Mouse (Mus musculus): ENCODE data around the gene Cd36. TPM values are rescaled to one million over a fixed set of nuclear protein-coding genes. Genes with fewer than 3 reads are reported as not detected.

The Cd36 gene
- polyA plus RNA-seq, 1 experiment from 2014 or later = 2.4 TPM

DNA sequence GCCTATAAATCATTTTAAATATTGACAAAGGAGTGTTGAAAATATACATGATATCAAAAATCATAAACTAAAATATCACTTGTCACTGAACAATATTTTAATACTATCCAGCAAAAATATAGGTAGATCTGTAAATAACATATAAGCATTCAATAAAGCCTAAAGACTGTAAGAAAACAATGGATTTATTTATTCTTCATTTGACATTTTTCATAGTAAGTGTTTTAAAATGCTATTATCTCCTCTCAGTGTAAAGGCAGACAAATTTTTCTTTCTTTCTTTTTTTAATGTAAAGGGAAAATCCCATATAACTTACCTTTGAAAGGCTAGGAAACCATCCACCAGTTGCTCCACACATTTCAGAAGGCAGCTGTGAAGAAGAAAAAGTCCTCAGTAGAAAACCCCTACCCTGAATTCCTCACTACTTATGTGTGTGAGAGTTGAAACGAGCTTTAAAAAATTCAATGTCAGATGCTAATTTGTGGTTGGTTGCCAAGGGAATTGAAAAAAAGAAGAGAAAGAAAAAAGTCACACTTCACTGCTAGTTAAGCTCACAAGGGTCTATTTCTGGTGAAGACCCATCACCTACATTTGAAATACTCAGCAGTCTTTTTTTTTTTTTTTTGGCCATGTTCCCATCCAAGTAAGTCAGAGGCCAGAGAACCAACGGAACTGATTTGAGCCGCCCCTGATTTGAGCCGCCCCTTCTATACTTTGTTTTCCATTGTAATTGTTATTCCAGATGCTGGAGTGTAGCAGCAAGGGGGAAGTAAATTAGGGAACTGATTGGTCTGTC lies 53.1 kb downstream of the Cd36 start:
- Histone ChIP-seq H3K4me3 (replicated peaks) (no peak overlapping the region), H3K4me1 (replicated peaks) (no peaks in the 10 kb centered on the region), H3K36me3 (no peaks in the 10 kb centered on the region), H3K27me3 (no peaks in the 10 kb centered on the region), H3K4me2 (no peak overlapping the region), H3K9ac (replicated peaks) (no peak overlapping the region), H3K27ac (no peak overlapping the region), H3K9me3 (no peaks in the 10 kb centered on the region)
- WGBS = 31% methylated on average over 4 of the region's 4 CpGs
- ATAC-seq (ENCODE audit: insufficient number of reproducible peaks, insufficient read depth, low FRiP score, low TSS enrichment, low read depth) = no peak; the same call in 1 of the 2 replicates

DNA sequence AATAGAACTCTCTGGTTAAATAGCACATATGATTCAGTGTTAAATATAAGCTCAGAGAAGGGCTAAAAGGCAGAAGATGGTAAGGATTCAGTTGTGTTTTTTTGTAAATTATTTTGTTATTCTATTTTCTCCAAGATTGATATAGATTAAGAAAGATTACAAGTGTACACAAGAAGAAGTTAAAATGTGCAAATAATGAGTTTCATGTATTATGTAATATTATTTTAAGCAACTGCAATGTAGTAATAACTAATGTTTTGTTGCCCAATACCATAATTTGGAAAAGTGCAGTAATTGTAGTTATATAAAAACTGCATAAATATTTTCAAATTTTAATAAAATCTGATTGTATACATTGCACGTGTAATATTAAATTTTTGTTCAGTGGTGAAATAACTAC lies 54.8 kb downstream of the Cd36 start:
- H3K4me3 ChIP-seq (replicated peaks) = no peak overlapping the region
- H3K27ac ChIP-seq = no peak overlapping the region
- 98% methylated on average over 1 of the region's 1 CpGs for WGBS
- H3K27me3 ChIP-seq = no peaks in the 10 kb centered on the region
- H3K9ac ChIP-seq (replicated peaks) = no peak overlapping the region
- H3K4me2 ChIP-seq = no peak overlapping the region
- no peaks in the 10 kb centered on the region for H3K9me3 ChIP-seq
- no peaks in the 10 kb centered on the region for H3K36me3 ChIP-seq
- no peak for ATAC-seq (ENCODE audit: insufficient number of reproducible peaks, insufficient read depth, low FRiP score, low TSS enrichment, low read depth)
- no peaks in the 10 kb centered on the region for H3K4me1 ChIP-seq (replicated peaks)

DNA sequence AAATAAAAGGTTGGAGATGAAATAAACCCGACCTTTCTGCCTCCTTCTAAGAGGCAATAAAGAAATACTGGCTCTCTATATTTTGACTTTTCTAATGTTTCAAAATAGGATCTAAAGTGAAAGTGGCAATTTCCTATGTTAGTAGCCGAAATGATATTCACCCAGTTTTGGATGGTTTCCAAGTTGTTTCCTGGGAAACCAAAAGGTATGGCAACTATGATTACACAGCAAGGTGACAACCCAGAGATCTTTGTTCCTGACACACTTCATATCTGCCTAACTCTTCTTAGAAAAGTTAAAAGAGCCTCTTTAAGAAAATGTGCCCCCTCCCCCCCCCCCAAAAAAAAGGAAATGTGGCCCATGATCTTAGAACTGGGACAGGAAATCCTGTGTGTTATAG lies 58.1 kb downstream of the Cd36 start:
- Histone ChIP-seq H3K4me2 (no peak overlapping the region), H3K9ac (replicated peaks) (no peak overlapping the region), H3K27me3 (no peaks in the 10 kb centered on the region), H3K4me1 (replicated peaks) (no peaks in the 10 kb centered on the region), H3K36me3 (no peaks in the 10 kb centered on the region), H3K9me3 (no peaks in the 10 kb centered on the region), H3K27ac (no peak overlapping the region), H3K4me3 (replicated peaks) (no peak overlapping the region)
- WGBS = 69% methylated on average over 2 of the region's 2 CpGs
- ATAC-seq (ENCODE audit: insufficient number of reproducible peaks, insufficient read depth, low FRiP score, low TSS enrichment, low read depth) = no peak

DNA sequence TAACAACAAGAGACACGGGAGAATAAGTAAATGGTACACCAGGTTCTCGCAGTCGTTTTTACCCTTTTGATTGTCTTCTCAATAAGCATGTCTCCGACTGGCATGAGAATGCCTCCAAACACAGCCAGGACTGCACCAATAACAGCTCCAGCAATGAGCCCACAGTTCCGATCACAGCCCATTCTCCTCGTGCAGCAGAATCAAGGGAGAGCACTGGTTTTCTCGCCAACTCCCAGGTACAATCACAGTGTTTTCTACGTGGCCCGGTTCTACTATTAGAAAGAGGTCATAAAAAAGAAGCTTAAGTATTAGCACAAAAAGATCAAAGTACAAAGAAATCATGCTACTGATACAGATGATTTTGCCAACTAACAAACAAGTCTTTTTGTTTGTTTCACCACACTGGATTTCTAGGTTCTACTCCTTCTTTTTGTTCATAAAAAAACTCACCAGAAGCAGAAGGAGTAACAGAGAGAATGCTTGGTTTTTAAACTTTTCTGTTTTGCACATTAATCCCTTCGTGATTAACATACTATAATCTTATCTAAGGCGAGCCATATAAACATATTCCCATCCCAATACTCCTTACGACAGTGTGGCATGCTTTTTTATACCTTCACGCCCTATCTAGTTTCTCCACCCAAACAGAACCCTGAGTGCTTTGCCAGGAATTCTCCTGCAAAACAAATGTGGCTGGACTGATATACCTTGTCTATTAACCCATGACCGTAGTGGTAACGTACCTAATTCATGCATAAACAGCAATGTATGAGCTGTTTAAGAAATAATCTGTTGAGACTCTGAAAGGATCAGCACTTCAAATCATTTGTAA lies 59.7 kb downstream of the Cd36 start:
- H3K9ac ChIP-seq (replicated peaks) = no peak overlapping the region
- H3K27ac ChIP-seq = no peak overlapping the region
- H3K27me3 ChIP-seq = no peaks in the 10 kb centered on the region
- 78% methylated on average over 15 of the region's 15 CpGs for WGBS
- H3K4me1 ChIP-seq (replicated peaks) = no peaks in the 10 kb centered on the region
- no peaks in the 10 kb centered on the region for H3K36me3 ChIP-seq
- H3K4me2 ChIP-seq = no peak overlapping the region
- no peak overlapping the region for H3K4me3 ChIP-seq (replicated peaks)
- no peak for ATAC-seq (ENCODE audit: insufficient number of reproducible peaks, insufficient read depth, low FRiP score, low TSS enrichment, low read depth)
- no peaks in the 10 kb centered on the region for H3K9me3 ChIP-seq

DNA sequence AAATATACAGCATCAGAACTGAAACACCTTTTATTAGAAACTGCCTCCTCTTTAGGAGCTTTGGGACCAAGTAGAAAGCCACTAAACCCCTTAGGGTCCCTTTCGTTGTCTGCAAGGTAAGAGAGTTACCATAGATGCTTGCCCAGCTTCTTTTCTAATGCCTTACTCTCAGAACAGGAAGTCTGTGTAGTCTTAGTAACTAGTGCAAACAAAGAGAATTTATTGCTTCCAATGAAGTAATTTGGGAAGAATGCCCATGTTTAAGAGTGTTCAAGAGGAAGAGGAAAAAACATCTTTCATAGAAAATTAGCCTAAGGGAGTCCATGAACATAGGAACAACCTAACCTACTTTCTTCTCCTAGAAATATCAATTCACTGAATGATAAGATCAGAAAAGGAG lies 67.2 kb downstream of the Cd36 start:
- WGBS = 37% methylated on average over 1 of the region's 1 CpGs
- no peak overlapping the region for H3K27ac ChIP-seq
- H3K4me2 ChIP-seq = no peak overlapping the region
- no peaks in the 10 kb centered on the region for H3K27me3 ChIP-seq
- no peak overlapping the region for H3K4me3 ChIP-seq (replicated peaks)
- H3K9me3 ChIP-seq = no peaks in the 10 kb centered on the region
- 0 out of 2 replicates have a peak, but pooled peaks cover 4% of the 10 kb centered on the region for H3K4me1 ChIP-seq (replicated peaks)
- H3K9ac ChIP-seq (replicated peaks) = no peak overlapping the region
- ATAC-seq (ENCODE audit: insufficient number of reproducible peaks, insufficient read depth, low FRiP score, low TSS enrichment, low read depth) = no peak
- no peaks in the 10 kb centered on the region for H3K36me3 ChIP-seq

DNA sequence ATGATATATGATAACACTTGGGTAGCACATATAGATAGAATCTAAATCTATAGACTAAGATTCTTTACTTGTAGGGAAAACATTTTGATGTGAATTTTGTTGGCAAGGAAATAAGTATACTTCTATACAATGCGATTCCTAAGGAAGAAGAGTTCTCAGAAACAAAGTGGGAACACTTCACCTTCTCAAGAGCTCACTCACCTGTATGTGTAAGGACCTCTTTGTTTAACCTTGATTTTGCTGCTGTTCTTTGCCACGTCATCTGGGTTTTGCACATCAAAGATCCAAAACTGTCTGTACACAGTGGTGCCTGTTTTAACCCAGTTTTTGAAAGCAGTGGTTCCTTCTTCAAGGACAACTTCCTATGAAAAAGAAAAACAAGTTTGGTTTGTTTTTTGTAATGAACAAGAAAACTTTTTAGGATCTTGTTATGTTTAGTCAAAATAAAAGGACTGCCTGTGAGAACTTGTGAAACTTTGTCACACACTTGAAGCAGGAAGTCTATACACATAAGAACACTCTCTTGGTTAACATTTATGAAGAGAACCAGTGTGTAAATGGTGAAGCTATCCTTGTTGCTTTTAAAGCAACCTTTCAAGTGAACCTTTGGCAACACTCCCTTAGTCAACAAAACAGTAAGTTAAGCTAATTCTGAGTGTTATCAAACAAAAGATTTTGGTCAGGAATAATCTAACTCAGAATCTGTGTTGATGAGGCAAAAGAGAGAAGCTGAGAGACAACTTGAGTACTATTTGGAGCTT lies 68.2 kb downstream of the Cd36 start:
- Histone ChIP-seq H3K36me3 (no peaks in the 10 kb centered on the region), H3K9ac (replicated peaks) (no peak overlapping the region), H3K4me1 (replicated peaks) (0 out of 2 replicates have a peak, but pooled peaks cover 4% of the 10 kb centered on the region), H3K9me3 (no peaks in the 10 kb centered on the region), H3K4me3 (replicated peaks) (no peak overlapping the region), H3K27me3 (no peaks in the 10 kb centered on the region), H3K4me2 (no peak overlapping the region), H3K27ac (no peak overlapping the region)
- ATAC-seq (ENCODE audit: insufficient number of reproducible peaks, insufficient read depth, low FRiP score, low TSS enrichment, low read depth) = no peak
- 85% methylated on average over 2 of the region's 2 CpGs for WGBS

DNA sequence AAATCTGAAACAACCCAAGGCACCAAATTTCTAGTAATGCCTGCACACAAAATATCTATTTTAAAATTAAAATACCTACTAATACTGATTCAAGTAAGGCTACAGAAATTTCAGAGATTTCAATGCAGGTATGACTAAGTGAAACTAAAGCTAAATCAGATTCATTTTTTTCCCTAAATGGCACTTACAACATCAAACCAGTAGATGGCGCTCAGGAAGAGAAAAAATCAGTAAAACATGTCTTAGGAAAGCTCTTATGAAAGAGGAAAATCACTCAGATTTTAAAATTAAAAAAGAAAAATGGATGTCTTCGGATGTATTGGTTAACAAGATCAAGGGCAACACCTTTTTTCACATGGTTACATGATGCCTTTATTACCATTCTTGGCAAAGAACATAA lies 72.4 kb downstream of the Cd36 start:
- H3K27me3 ChIP-seq = no peaks in the 10 kb centered on the region
- H3K36me3 ChIP-seq = no peaks in the 10 kb centered on the region
- ATAC-seq (ENCODE audit: insufficient number of reproducible peaks, insufficient read depth, low FRiP score, low TSS enrichment, low read depth) = no peak
- WGBS = 11% methylated on average over 2 of the region's 2 CpGs
- H3K4me1 ChIP-seq (replicated peaks) = 0 out of 2 replicates have a peak, but pooled peaks cover 1% of the 10 kb centered on the region
- no peak overlapping the region for H3K4me3 ChIP-seq (replicated peaks)
- no peaks in the 10 kb centered on the region for H3K9me3 ChIP-seq
- no peak overlapping the region for H3K9ac ChIP-seq (replicated peaks)
- no peak overlapping the region for H3K4me2 ChIP-seq
- H3K27ac ChIP-seq = no peak overlapping the region

DNA sequence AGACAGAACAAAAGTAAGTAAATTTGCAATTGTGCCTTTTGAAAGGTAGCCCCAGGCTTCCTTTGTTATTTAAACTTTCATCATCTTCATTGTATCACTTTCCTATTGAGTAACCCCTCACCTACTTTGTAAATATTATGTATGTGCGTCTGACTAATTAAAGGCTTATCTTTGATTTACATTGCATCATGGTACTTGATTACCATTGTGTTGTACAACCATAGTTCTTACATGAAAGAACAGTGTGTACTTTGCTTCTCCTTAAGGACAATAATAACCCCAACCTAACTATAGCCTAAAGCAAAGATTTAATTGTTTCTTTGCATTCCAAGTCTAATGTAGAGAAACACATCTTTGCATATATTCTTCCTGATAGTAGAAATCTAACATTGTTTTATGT lies 78.3 kb downstream of the Cd36 start:
- Histone ChIP-seq H3K27ac (no peak overlapping the region), H3K4me2 (no peak overlapping the region), H3K4me3 (replicated peaks) (no peak overlapping the region), H3K36me3 (no peaks in the 10 kb centered on the region), H3K4me1 (replicated peaks) (no peaks in the 10 kb centered on the region), H3K9me3 (no peaks in the 10 kb centered on the region), H3K27me3 (no peaks in the 10 kb centered on the region), H3K9ac (replicated peaks) (no peak overlapping the region)
- no peak for ATAC-seq (ENCODE audit: insufficient number of reproducible peaks, insufficient read depth, low FRiP score, low TSS enrichment, low read depth)
- 83% methylated on average over 1 of the region's 1 CpGs for WGBS

DNA sequence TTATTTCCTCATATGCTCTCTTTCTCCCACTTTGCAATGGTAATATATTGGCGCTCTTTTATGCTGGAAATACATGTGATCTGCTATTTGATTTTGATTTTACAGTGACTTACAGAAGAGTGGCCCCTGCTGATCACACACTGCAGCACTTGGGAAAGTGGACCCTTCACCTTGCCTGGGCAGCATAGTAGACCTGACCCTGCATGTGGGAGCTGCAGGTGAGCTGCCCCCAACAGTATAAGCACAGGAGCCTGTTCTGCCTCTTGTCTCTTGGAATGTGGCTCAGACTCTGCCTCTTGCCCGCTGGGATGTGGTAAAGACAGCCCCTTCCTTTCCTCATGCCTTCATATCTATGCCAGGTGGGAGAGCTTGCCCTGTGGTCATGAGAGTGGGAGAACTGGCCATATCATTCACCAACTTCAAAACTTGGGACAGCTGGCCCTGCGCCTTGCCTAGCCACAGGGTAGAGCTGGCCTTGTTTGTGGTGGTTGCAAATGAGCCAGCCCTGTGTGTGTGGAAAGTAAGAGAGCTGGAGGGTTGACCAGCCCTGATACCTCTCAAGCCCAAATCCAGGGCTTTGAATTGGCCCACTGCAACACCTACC lies 81.7 kb downstream of the Cd36 start:
- H3K36me3 ChIP-seq = no peaks in the 10 kb centered on the region
- no peaks in the 10 kb centered on the region for H3K9me3 ChIP-seq
- ATAC-seq (ENCODE audit: insufficient number of reproducible peaks, insufficient read depth, low FRiP score, low TSS enrichment, low read depth) = no peak
- H3K27ac ChIP-seq = no peak overlapping the region
- H3K4me1 ChIP-seq (replicated peaks) = no peaks in the 10 kb centered on the region
- WGBS = 85% methylated on average over 3 of the region's 3 CpGs
- H3K4me3 ChIP-seq (replicated peaks) = no peak overlapping the region
- no peak overlapping the region for H3K9ac ChIP-seq (replicated peaks)
- no peak overlapping the region for H3K4me2 ChIP-seq
- no peaks in the 10 kb centered on the region for H3K27me3 ChIP-seq

DNA sequence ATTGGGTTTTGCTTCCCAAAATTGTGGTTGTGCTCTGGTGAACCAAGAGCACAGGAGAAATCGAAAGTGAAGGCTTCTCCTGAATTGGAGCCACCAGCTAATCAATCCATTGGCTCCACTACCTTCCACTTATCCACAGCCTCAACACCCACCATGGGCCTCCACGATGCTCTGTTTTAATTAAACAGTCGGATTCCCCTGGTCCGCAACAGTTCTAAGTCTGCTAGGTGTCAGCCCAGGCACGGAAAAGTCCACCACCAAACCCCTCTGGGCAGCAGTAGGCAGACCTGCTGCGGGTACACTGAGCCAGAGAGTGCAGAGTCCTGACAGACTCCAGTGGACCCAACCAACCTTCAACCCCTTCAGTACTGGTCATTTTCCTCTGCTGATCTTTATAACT lies 112.0 kb downstream of the Cd36 start:
- no peaks in the 10 kb centered on the region for H3K36me3 ChIP-seq
- no peak overlapping the region for H3K4me3 ChIP-seq (replicated peaks)
- ATAC-seq (ENCODE audit: insufficient number of reproducible peaks, insufficient read depth, low FRiP score, low TSS enrichment, low read depth) = no peak
- no peaks in the 10 kb centered on the region for H3K4me1 ChIP-seq (replicated peaks)
- no peak overlapping the region for H3K27ac ChIP-seq
- no peaks in the 10 kb centered on the region for H3K9me3 ChIP-seq
- no peak overlapping the region for H3K9ac ChIP-seq (replicated peaks)
- 92% methylated on average over 6 of the region's 6 CpGs for WGBS
- H3K4me2 ChIP-seq = no peak overlapping the region
- no peaks in the 10 kb centered on the region for H3K27me3 ChIP-seq

DNA sequence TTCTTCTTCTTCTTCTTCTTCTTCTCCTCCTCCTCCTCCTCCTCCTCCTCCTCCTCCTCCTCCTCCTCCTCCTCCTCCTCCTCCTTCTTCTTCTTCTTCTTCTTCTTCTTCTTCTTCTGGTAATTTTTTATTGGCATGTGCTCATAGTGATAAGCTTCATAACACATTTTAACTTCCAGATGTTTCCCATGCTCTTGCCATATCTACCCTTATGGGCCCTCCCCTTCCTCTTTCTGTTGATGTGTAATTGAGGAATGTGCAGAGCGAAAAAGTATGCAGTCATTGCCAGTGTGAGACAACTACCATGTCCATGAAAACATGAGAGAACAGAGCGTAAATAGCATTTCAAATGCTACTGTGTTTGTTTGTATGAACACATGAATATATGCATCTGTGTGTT lies 118.3 kb downstream of the Cd36 start:
- H3K4me3 ChIP-seq (replicated peaks) = no peak overlapping the region
- H3K36me3 ChIP-seq = no peaks in the 10 kb centered on the region
- 80% methylated on average over 2 of the region's 2 CpGs for WGBS
- H3K27ac ChIP-seq = no peak overlapping the region
- no peak overlapping the region for H3K4me2 ChIP-seq
- no peaks in the 10 kb centered on the region for H3K4me1 ChIP-seq (replicated peaks)
- H3K27me3 ChIP-seq = no peaks in the 10 kb centered on the region
- ATAC-seq (ENCODE audit: insufficient number of reproducible peaks, insufficient read depth, low FRiP score, low TSS enrichment, low read depth) = no peak
- no peaks in the 10 kb centered on the region for H3K9me3 ChIP-seq
- no peak overlapping the region for H3K9ac ChIP-seq (replicated peaks)

Measured in limb, embryonic 12.5 days (tissue).